27 mouse cellular contexts compared by ENCODE assay signal in the genomic region with DNA sequence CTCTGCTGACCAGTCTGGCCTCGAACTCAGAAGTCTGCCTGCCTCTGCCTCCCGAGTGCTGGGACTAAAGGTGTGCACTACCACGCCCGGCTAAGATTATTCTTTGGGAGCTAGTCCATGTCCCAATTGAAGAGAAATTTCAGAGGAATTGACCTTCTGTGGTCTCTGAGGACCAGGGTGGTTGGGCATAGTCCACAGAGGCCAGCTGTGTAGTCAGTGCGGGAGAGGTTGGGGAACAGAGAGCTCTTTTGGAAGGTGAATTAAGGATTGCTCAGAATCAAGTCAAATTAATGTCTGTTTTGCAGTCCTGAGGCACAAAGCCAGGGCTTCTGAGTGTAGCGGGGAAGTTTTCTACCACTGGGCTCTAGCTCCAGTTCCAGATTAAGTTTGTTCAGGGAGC. TPM values are rescaled to one million over a fixed set of nuclear protein-coding genes. Genes with fewer than 3 reads are reported as not detected.
DNase-seq lines count a peak whose midpoint lies in the region; ATAC-seq and TF ChIP-seq lines count a peak whose summit lies in the region.
"Had no signal": no experiment of that assay in that cellular context is flagged by ENCODE, and none has a peak within 500 bp of the region (broad histone marks: within the 10 kb centered on the region; RNA-seq: fewer than 3 reads in every experiment).

No protein-coding gene starts in this region.

- H3K27me3 ChIP-seq in heart, postnatal 0 days (ENCODE audit: control insufficient read depth, insufficient read depth, low read length) = no peaks in the 10 kb centered on the region
- no peaks in the 10 kb centered on the region for H3K27me3 ChIP-seq in liver, postnatal 0 days (ENCODE audit: insufficient read depth, low read length)
- H3K27me3 ChIP-seq in liver, embryonic 12.5 days (replicated peaks) = no peaks in the 10 kb centered on the region
- no peaks in the 10 kb centered on the region for H3K27me3 ChIP-seq in kidney, embryonic 15.5 days
- H3K27me3 ChIP-seq: embryonic facial prominence, embryonic 15.5 days; heart, embryonic 12.5 days; hindbrain, embryonic 12.5 days had no signal

- no peak overlapping the region for H3K9ac ChIP-seq in heart, postnatal 0 days (replicated peaks; ENCODE audit: low read depth, low read length)
- H3K9ac ChIP-seq in liver, postnatal 0 days (replicated peaks) = no peak overlapping the region
- no peak overlapping the region for H3K9ac ChIP-seq in liver, embryonic 12.5 days
- H3K9ac ChIP-seq in kidney, embryonic 15.5 days = no peak overlapping the region
- H3K9ac ChIP-seq: embryonic facial prominence, embryonic 15.5 days; heart, embryonic 12.5 days; hindbrain, embryonic 12.5 days had no signal

- H3K27ac ChIP-seq in heart, postnatal 0 days (ENCODE audit: low read depth) = 0 out of 2 replicates have a peak overlapping the region, but pooled peaks have one; percentile 2
- H3K27ac ChIP-seq in liver, postnatal 0 days (ENCODE audit: low read depth) = peak overlapping the region; percentile 26; the same call in 1 of the 2 replicates
- H3K27ac ChIP-seq in liver, embryonic 12.5 days = no peak overlapping the region
- no peak overlapping the region for H3K27ac ChIP-seq in kidney, embryonic 15.5 days
- H3K27ac ChIP-seq: embryonic facial prominence, embryonic 15.5 days; forebrain, embryonic 10.5 days; gastrocnemius, adult 2 months; hindbrain, embryonic 12.5 days had no signal

- no peak overlapping the region for H3K4me2 ChIP-seq in heart, postnatal 0 days (ENCODE audit: low read depth, low read length)
- no peak overlapping the region for H3K4me2 ChIP-seq in liver, postnatal 0 days (ENCODE audit: low read depth, low read length)
- no peak overlapping the region for H3K4me2 ChIP-seq in liver, embryonic 12.5 days
- H3K4me2 ChIP-seq in kidney, embryonic 15.5 days = no peak overlapping the region
- H3K4me2 ChIP-seq: embryonic facial prominence, embryonic 15.5 days; heart, embryonic 12.5 days; hindbrain, embryonic 12.5 days had no signal

- intact Hi-C loops in heart, postnatal 36 days (cut with DNase I) = loop anchor here (5.0 to 10.0 kb wide), 6 partner anchors 78 to 435 kb away; a partner anchor contains a TSS

- no peak overlapping the region for H3K4me3 ChIP-seq in heart, postnatal 0 days (ENCODE audit: low read depth, low read length)
- H3K4me3 ChIP-seq in liver, postnatal 0 days (ENCODE audit: low read depth, low read length) = no peak overlapping the region
- no peak overlapping the region for H3K4me3 ChIP-seq in liver, embryonic 12.5 days
- no peak overlapping the region for H3K4me3 ChIP-seq in kidney, embryonic 15.5 days (replicated peaks)
- H3K4me3 ChIP-seq: embryonic facial prominence, embryonic 15.5 days; erythroblast, embryonic 14.5 days; forebrain, embryonic 10.5 days; gastrocnemius, adult 2 months; heart, embryonic 12.5 days; hindbrain, embryonic 12.5 days had no signal

- peaks cover 10% of the 10 kb centered on the region; the same call in 1 of the 2 replicates for H3K36me3 ChIP-seq in heart, postnatal 0 days (replicated peaks; ENCODE audit: control insufficient read depth, insufficient read depth, low read length)
- no peaks in the 10 kb centered on the region; the same call in none of the 2 replicates for H3K36me3 ChIP-seq in liver, postnatal 0 days (replicated peaks; ENCODE audit: insufficient read depth, low read length)
- peaks cover 40% of the 10 kb centered on the region for H3K36me3 ChIP-seq in liver, embryonic 12.5 days
- H3K36me3 ChIP-seq in kidney, embryonic 15.5 days = peaks cover 47% of the 10 kb centered on the region

- no peak for ATAC-seq in heart, postnatal 0 days (ENCODE audit: insufficient read depth, low read depth)
- no peak for ATAC-seq in liver, postnatal 0 days
- ATAC-seq in liver, embryonic 12.5 days = no peak
- no peak for ATAC-seq in kidney, embryonic 15.5 days (replicated peaks; ENCODE audit: low FRiP score)
- ATAC-seq: CD4-positive, CD25-positive, alpha-beta regulatory T cell, adult 4 months; forebrain, embryonic 14.5 days; hindbrain, embryonic 16.5 days; inflammation-experienced regulatory T-cells, adult 6 months had no signal

- WGBS in heart, postnatal 0 days = 88% methylated on average over 6 of the region's 6 CpGs
- 82% methylated on average over 6 of the region's 6 CpGs for WGBS in liver, postnatal 0 days (ENCODE audit: insufficient replicate concordance)
- 82% methylated on average over 6 of the region's 6 CpGs for WGBS in liver, embryonic 12.5 days (ENCODE audit: insufficient replicate concordance)
- 94% methylated on average over 6 of the region's 6 CpGs for WGBS in kidney, embryonic 15.5 days

- no peak for TF ChIP-seq EP300 in heart, postnatal 0 days (IDR thresholded peaks at IDR 0.05; ENCODE audit: low read depth)
- TF ChIP-seq EP300 in liver, postnatal 0 days (IDR thresholded peaks at IDR 0.05; ENCODE audit: low read depth) = no peak

- TF ChIP-seq CTCF in heart, postnatal 0 days (IDR thresholded peaks at IDR 0.05; ENCODE audit: low read depth) = no peak
- TF ChIP-seq CTCF in liver, postnatal 0 days (IDR thresholded peaks at IDR 0.05; ENCODE audit: low read depth) = no peak

- H3K4me1 ChIP-seq in heart, postnatal 0 days (ENCODE audit: control insufficient read depth, insufficient read depth) = peaks cover 21% of the 10 kb centered on the region
- peaks cover 11% of the 10 kb centered on the region; the same call in 1 of the 2 replicates for H3K4me1 ChIP-seq in liver, postnatal 0 days (ENCODE audit: insufficient read depth)
- H3K4me1 ChIP-seq in liver, embryonic 12.5 days = peaks cover 23% of the 10 kb centered on the region
- H3K4me1 ChIP-seq in kidney, embryonic 15.5 days = peaks cover 12% of the 10 kb centered on the region
- H3K4me1 ChIP-seq: embryonic facial prominence, embryonic 15.5 days had no signal

- DNase-seq in adrenal gland, adult 2 months = peak; percentile 14
- DNase-seq in adrenal gland, postnatal 4 days (ENCODE audit: low spot score in 2 of 2) = no peak
- no peak for DNase-seq in heart, postnatal 0 days (ENCODE audit: low spot score)
- DNase-seq in heart, postnatal 36 days = no peak
- DNase-seq in liver, postnatal 0 days = no peak
- DNase-seq: B cell, adult 2 months; cerebellum, adult 11 months; cerebellum, postnatal 14 days; embryo, embryonic 11 days; gastrocnemius, adult 2 months; gastrocnemius, postnatal 25 days; heart, postnatal 4 days had no signal

- no peaks in the 10 kb centered on the region for H3K9me3 ChIP-seq in heart, postnatal 0 days (replicated peaks; ENCODE audit: control insufficient read depth, low read length)
- H3K9me3 ChIP-seq in liver, postnatal 0 days (ENCODE audit: low read length) = no peaks in the 10 kb centered on the region
- H3K9me3 ChIP-seq in liver, embryonic 12.5 days (replicated peaks) = no peaks in the 10 kb centered on the region
- no peaks in the 10 kb centered on the region for H3K9me3 ChIP-seq in kidney, embryonic 15.5 days (replicated peaks)
- H3K9me3 ChIP-seq: embryonic facial prominence, embryonic 15.5 days; forebrain, embryonic 10.5 days; heart, embryonic 12.5 days; hindbrain, embryonic 12.5 days had no signal

RNA-seq across cellular contexts. Expression of a gene that starts 1.9 kb away (rescaled TPM):
- 10 to 100 TPM; 46.9 to 53.0 TPM for total RNA-seq in adrenal gland, adult 2 months (2021)
- 6.5 and 7.7 TPM in 2 replicates for polyA plus RNA-seq in adrenal gland, adult 2 months (2012; rRNA removed)
- total RNA-seq in adrenal gland, postnatal 4 days (2021) = 10 to 100 TPM; 58.6 to 59.5 TPM
- 26.0 and 41.8 TPM in 2 replicates for total RNA-seq in heart, postnatal 0 days (2014; rRNA removed; ENCODE audit: low replicate concordance)
- polyA plus RNA-seq in heart, postnatal 0 days (2015; fragmentation: Nextera tagmentation; extraction: Ambion mirVana) = 61.7 and 63.8 TPM in 2 replicates
- 10 to 100 TPM; 31.8 to 38.1 TPM for total RNA-seq in heart, postnatal 36 days (2021)
- 62.2 and 64.9 TPM in 2 replicates for polyA plus RNA-seq in liver, postnatal 0 days (2015; fragmentation: Nextera tagmentation; extraction: Ambion mirVana)
- 33.7 and 34.3 TPM in 2 replicates for polyA plus RNA-seq in liver, embryonic 12.5 days (2016; fragmentation: Nextera tagmentation; extraction: Ambion mirVana)
- polyA plus RNA-seq in kidney, embryonic 15.5 days (2015; fragmentation: Nextera tagmentation; extraction: Ambion mirVana) = 57.3 and 61.0 TPM in 2 replicates

RNA-seq across cellular contexts. Expression of a gene that starts 28.9 kb away (rescaled TPM):
- total RNA-seq in adrenal gland, adult 2 months (2021) = 10 to 100 TPM; 34.1 to 43.0 TPM
- 7.4 and 8.6 TPM in 2 replicates for polyA plus RNA-seq in adrenal gland, adult 2 months (2012; rRNA removed)
- total RNA-seq in adrenal gland, postnatal 4 days (2021) = 10 to 100 TPM; 37.0 to 37.4 TPM
- total RNA-seq in heart, postnatal 0 days (2014; rRNA removed; ENCODE audit: low replicate concordance) = 25.2 and 30.3 TPM in 2 replicates
- 5.6 and 6.5 TPM in 2 replicates for polyA plus RNA-seq in heart, postnatal 0 days (2015; fragmentation: Nextera tagmentation; extraction: Ambion mirVana)
- total RNA-seq in heart, postnatal 36 days (2021) = 10 to 100 TPM; 37.8 to 39.9 TPM
- polyA plus RNA-seq in liver, postnatal 0 days (2015; fragmentation: Nextera tagmentation; extraction: Ambion mirVana) = 2.5 and 2.6 TPM in 2 replicates
- 4.0 and 4.5 TPM in 2 replicates for polyA plus RNA-seq in liver, embryonic 12.5 days (2016; fragmentation: Nextera tagmentation; extraction: Ambion mirVana)
- polyA plus RNA-seq in kidney, embryonic 15.5 days (2015; fragmentation: Nextera tagmentation; extraction: Ambion mirVana) = 10.6 and 12.2 TPM in 2 replicates

RNA-seq across cellular contexts. Expression of a gene that starts 53.3 kb away (rescaled TPM):
- total RNA-seq in adrenal gland, adult 2 months (2021) = 1 to 10 TPM; 6.4 to 9.5 TPM
- 14.3 and 16.2 TPM in 2 replicates for polyA plus RNA-seq in adrenal gland, adult 2 months (2012; rRNA removed)
- 1 to 10 TPM; 6.9 to 7.6 TPM for total RNA-seq in adrenal gland, postnatal 4 days (2021)
- 2.2 TPM in 1 of 2 replicates, not detected in the other for total RNA-seq in heart, postnatal 0 days (2014; rRNA removed; ENCODE audit: low replicate concordance)
- 1.4 and 2.0 TPM in 2 replicates for polyA plus RNA-seq in heart, postnatal 0 days (2015; fragmentation: Nextera tagmentation; extraction: Ambion mirVana)
- total RNA-seq in heart, postnatal 36 days (2021) = not detected
- polyA plus RNA-seq in liver, postnatal 0 days (2015; fragmentation: Nextera tagmentation; extraction: Ambion mirVana) = 0.26 and 0.52 TPM in 2 replicates
- 0.32 TPM in 1 of 2 replicates, not detected in the other for polyA plus RNA-seq in liver, embryonic 12.5 days (2016; fragmentation: Nextera tagmentation; extraction: Ambion mirVana)
- polyA plus RNA-seq in kidney, embryonic 15.5 days (2015; fragmentation: Nextera tagmentation; extraction: Ambion mirVana) = 1.0 and 1.7 TPM in 2 replicates
- total RNA-seq: common myeloid progenitor, adult 5-6 weeks; gastrocnemius, adult 2 months; gastrocnemius, postnatal 25 days; granulocyte monocyte progenitor cell, adult 5-6 weeks; heart, adult 8-10 months; MEL had no signal
- polyA plus RNA-seq: CD4-positive, CD25-positive, alpha-beta regulatory T cell, adult 4 months; erythroblast, embryonic 14.5 days; inflammation-experienced regulatory T-cells, adult 6 months had no signal

Comparison
In these comparisons a context has a peak if more than half of its experiments do, and no peak if none do; other contexts are left out.
1. H3K27ac ChIP-seq: peak in heart, postnatal 0 days (single experiment) and liver, postnatal 0 days (single experiment); none in liver, embryonic 12.5 days (single experiment) and kidney, embryonic 15.5 days (single experiment).